ENCODE assay signal across 8 mouse cellular contexts in the genomic region with DNA sequence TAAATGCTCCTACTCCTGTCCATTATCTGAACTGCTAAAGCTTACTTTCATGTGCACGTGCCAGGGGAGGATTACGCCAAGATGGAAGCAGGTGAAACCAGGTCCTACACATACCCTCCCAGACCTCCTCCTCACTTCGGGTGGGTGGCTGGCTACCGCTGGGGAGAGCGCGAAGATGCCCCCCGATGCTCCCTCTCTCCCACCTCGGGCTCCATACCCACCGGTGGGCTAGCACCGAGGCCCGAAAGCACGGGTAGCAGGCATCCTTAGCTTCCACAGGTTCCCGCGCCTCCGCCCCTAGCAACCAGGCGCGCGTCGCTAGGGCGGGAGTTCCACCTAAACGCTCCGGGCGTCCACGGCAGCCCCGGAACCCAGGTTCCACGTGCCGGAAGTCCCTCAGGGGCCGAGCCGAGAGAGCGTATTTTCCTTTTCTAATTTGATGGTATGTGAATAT. TPM values are rescaled to one million over a fixed set of nuclear protein-coding genes. Genes with fewer than 3 reads are reported as not detected.
DNase-seq lines count a peak whose midpoint lies in the region; ATAC-seq and TF ChIP-seq lines count a peak whose summit lies in the region.

Wdr31 (minus strand) TSS at position 299 of the 454 bp plus-strand sequence.

- 0 out of 2 replicates have a peak within 1 kb of the TSS, but pooled peaks have one; percentile 6 for H3K27ac ChIP-seq in lung, embryonic 15.5 days
- no peak within 1 kb of the TSS for H3K27ac ChIP-seq in thymus, adult 2 months (ENCODE audit: control insufficient read depth, insufficient read depth, low read length)

- TF ChIP-seq POLR2A in thymus, adult 2 months (IDR thresholded peaks at IDR 0.05; ENCODE audit: control insufficient read depth, extremely low read depth, insufficient read depth, low read length, poor library complexity): no peak

- H3K4me1 ChIP-seq in lung, embryonic 15.5 days: peaks cover 5% of the 10 kb centered on the region; the same call in 1 of the 2 replicates
- peaks cover 8% of the 10 kb centered on the region for H3K4me1 ChIP-seq in thymus, adult 2 months (replicated peaks; ENCODE audit: control insufficient read depth, insufficient read depth, low read length)

- H3K9me3 ChIP-seq in lung, embryonic 15.5 days: no peaks in the 10 kb centered on the region

- TF ChIP-seq CTCF in thymus, adult 2 months (IDR thresholded peaks at IDR 0.05; ENCODE audit: borderline replicate concordance, control insufficient read depth, extremely low read depth, insufficient read depth, low read length, poor library complexity): no peak

- peak within 1 kb of the TSS; percentile 79 for H3K4me3 ChIP-seq in lung, embryonic 15.5 days
- peak within 1 kb of the TSS; percentile 53 for H3K4me3 ChIP-seq in thymus, adult 2 months (ENCODE audit: control insufficient read depth, insufficient read depth, low read length)

- no peaks in the 10 kb centered on the region for H3K36me3 ChIP-seq in lung, embryonic 15.5 days
- H3K36me3 ChIP-seq in thymus, adult 2 months (ENCODE audit: control insufficient read depth, insufficient read depth, low read length): no peaks in the 10 kb centered on the region

- peak; percentile 86 to 95 for ATAC-seq in hematopoietic stem cell, adult 5-6 weeks (replicated peaks in 1 of 2; ENCODE audit: insufficient read depth in 1 of 2, low FRiP score in 2 of 2, low TSS enrichment in 1 of 2, low read depth in 1 of 2, poor library complexity in 2 of 2, severe bottlenecking in 2 of 2)
- ATAC-seq in lung, embryonic 15.5 days (ENCODE audit: borderline replicate concordance, extremely low read depth, low FRiP score, low TSS enrichment): peak; percentile 89

- no peaks in the 10 kb centered on the region for H3K27me3 ChIP-seq in lung, embryonic 15.5 days
- no peaks in the 10 kb centered on the region for H3K27me3 ChIP-seq in thymus, adult 2 months (ENCODE audit: control insufficient read depth, insufficient read depth, low read length)

- peak within 1 kb of the TSS; percentile 90 for H3K4me2 ChIP-seq in lung, embryonic 15.5 days

- H3K9ac ChIP-seq in lung, embryonic 15.5 days: peak within 1 kb of the TSS; percentile 70

- DNase-seq in Muller cell, postnatal 12 days (ENCODE audit: inconsistent ontology term): peak; percentile 83
- peak; percentile 81 for DNase-seq in cerebellum, adult 8-10 months
- DNase-seq in forelimb bud, embryonic 11.5 days (ENCODE audit: low read depth, low spot score): peak; percentile 79
- DNase-seq in layer of hippocampus, adult 9-10 months (ENCODE audit: low spot score): peak; percentile 59
- peak; percentile 57 for DNase-seq in ovary, adult 18-20 months (ENCODE audit: low spot score)
- DNase-seq in thymus, adult 2 months: peak; percentile 78

- under 1% methylated on average over 30 of the region's 30 CpGs for WGBS in lung, embryonic 15.5 days
- WGBS in thymus, adult 2 months: 2% methylated on average over 30 of the region's 30 CpGs

RNA-seq across cellular contexts. Expression of gene Wdr31, which starts in this region (rescaled TPM):
- total RNA-seq in hematopoietic stem cell, adult 5-6 weeks (2017): 4.0 and 5.8 TPM in 2 replicates
- polyA plus RNA-seq in lung, embryonic 15.5 days (2015; fragmentation: Nextera tagmentation; extraction: Ambion mirVana): 12.9 and 13.0 TPM in 2 replicates
- polyA plus RNA-seq in thymus, adult 2 months (2012; rRNA removed): 1.6 and 1.9 TPM in 2 replicates
